Mouse (Mus musculus) myocyte (in vitro differentiated cells): ENCODE results near the gene Xylb.

ENCODE experiments used
- MYOD1 ChIP-seq, 3 experiments: IDR thresholded peaks; one replicate each; pipeline ENCODE4 v1.6.1; 2011; ENCODE audit warnings: control low read depth in 2 of 3, low read depth in 2 of 3, mild to moderate bottlenecking in 2 of 3, moderate library complexity in 1 of 3; ENCODE audit not compliant: insufficient read length in 2 of 3, control insufficient read depth in 1 of 3
- POLR2A ChIP-seq: IDR thresholded peaks from one replicate; pipeline ENCODE4 v1.6.1; 2011; ENCODE audit warnings: low read depth, mild to moderate bottlenecking, control low read depth, moderate library complexity; ENCODE audit not compliant: insufficient read length

DNA sequence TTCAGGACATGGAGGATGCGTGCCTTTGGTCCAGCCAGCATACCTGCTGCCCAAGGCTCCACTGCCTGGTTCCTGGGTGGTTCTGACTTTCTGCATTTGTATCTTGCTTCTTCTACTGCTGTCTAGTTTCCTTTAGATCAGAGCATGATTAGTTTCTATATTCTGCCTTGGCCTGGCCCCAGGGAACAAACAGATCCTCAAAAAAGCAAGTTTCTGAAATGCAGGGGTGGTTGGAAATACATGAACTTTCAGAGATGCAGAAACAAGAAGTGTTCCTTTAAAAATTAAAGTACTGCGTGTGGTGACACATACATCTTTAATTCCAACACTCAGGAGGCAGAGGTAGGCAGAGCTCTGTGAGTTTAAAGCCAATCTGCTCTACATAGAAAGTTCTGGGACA lies 22.3 kb upstream of the Xylb start:
- no peak for TF ChIP-seq MYOD1 (IDR thresholded peaks at IDR 0.05; ENCODE audit: control insufficient read depth in 1 of 3, insufficient read length in 2 of 3, low read depth in 2 of 3)
- no peak for TF ChIP-seq POLR2A
